Mouse (Mus musculus) c-Kit-positive CD71-positive TER-119-positive erythroid progenitor cells, embryonic 14.5 days (primary cell): ENCODE data around the gene Stpg1.

Experiments used
- DNase-seq: peaks from one replicate; pipeline ENCODE4 v3.0.0-alpha.2; 2013; ENCODE audit warnings: low spot score

Stpg1 gene

GRCm38 (mm10) chr4:135549323-135549722 is 54.7 kb downstream of the Stpg1 start:
- DNase-seq, result no peak

- no peak for DNase-seq
These were observed 69.2 kb downstream of the Stpg1 start for GRCm38 (mm10) chr4:135563794-135564193.

- DNase-seq, result no peak
These were observed 70.8 kb downstream of the Stpg1 start for GRCm38 (mm10) chr4:135565400-135565799.

DNA sequence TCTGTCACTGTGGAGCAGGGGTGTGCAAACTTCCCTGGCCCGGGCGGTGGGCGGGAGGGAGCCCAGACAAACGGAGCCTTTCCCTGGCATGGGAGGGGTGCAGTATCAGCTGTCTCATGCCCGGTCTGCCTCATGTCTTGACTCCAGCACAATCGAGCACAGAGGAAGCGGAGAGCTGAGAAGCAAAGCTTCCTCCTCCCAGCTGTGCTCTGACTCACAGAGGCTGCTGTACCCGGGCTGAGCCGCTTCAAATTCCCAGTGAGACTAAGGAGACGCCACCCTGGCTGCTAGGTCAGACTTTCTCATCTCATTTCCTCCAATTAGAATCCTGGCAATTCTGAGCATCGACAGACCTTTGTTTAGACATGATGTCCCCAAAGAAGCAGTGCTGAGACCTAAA is 72.5 kb downstream of the Stpg1 start:
- DNase-seq, result no peak

GRCm38 (mm10) chr4:135567484-135567883 is 72.9 kb downstream of the Stpg1 start:
- no peak for DNase-seq

- no peak for DNase-seq
These were observed 74.6 kb downstream of the Stpg1 start for GRCm38 (mm10) chr4:135569201-135569600.

DNA sequence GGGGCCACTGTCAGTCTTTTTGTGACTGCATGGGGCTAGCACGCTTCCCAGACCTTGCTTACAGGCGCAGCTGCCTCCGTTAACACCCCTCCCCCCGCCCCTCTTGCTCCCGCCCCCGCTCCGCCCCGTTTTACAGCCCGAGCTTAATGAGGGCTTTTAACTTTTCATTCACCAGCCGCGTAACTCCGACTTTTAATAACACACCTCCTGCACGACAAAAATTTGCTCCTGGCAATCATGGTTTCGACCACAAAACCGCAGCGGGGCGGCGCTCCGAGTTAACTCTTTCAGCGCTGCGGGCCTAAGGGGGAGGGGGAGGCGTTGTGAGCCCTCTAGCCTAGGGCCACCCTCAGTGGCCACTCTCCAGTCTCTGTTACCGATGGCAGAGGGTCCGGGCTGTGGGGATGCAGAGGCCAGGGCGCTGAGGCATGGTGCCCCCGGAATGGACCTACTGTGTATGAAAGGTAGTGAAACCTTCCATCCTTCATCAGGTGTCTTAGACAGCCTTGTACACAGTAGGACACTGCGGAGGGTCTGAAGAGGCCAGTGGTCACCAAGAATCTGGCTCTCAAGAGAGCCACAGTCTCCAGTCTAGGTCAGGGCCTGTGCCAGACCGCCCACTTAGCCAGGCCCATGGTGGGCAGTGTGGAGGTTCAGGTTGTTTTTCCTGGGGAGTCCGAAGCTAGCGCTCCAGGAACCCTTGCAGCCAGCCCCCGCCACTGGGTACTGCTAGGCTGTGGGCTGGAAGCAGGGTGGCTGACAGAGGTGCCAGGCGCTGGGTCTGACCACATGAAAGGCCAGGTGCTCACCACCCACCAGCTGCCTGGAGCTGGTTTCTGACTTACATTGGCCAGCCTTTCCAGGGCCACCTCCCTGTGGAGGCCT is 75.8 kb downstream of the Stpg1 start:
- no peak for DNase-seq

DNA sequence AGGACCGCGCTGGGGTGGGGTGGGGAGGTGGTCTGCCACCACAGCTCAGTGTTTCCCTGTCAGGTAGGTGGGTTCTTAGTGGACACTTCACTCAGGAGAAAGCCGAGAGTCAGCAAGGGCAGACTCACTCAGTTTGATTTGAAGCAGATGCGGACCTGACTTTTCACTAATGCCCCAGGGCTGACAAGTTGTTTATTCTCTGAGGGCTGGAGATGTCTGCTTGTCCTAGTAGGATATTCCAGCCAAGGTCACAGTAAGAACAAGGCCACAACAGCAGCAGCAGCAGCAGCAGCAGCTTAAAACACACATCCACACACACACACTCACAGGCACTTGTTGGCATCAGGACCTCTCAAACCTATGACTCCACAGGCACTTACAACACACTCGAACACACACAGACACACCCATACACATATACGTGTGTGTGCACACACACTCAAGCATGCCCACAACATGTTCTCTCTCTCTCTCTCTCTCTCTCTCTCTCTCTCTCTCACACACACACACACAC is 76.5 kb downstream of the Stpg1 start:
- no peak for DNase-seq

- no peak for DNase-seq
These were observed 77.7 kb downstream of the Stpg1 start for GRCm38 (mm10) chr4:135572276-135572675.

DNA sequence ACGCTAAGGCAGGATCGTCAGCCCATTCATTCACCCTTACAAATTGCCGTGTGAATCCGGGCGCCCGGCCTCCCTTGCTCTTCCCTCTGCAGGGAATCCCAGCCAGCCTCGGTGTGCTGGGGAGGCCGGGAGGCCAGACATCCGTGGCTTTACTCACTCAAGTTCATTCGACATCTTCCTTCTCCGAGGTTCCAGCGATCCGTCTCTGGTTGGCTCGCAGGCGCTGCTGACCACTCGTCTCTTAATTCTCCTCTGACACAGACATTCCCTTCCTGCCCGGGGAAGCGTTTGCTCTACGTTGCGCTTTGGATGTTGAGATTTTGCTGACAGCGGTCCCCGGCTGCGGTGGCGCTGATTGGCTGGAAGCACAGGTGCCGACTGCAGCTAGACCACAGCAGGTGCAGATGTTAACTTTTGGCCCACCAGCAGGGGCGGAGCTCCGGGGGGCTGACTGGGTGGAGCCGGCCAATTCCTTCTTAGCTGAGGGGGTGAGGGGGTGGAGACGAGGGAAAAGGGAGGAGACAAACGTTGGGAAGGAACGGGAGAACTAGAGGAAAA is 78.7 kb downstream of the Stpg1 start, which contains the start of gene Grhl3:
TSS of gene Grhl3 (minus strand) at position 380 of the 558 bp plus-strand sequence.
- DNase-seq, result no peak

GRCm38 (mm10) chr4:135575365-135576140 is 81.0 kb downstream of the Stpg1 start:
- no peak for DNase-seq

GRCm38 (mm10) chr4:135578490-135578889 is 83.9 kb downstream of the Stpg1 start:
- DNase-seq, result no peak

DNA sequence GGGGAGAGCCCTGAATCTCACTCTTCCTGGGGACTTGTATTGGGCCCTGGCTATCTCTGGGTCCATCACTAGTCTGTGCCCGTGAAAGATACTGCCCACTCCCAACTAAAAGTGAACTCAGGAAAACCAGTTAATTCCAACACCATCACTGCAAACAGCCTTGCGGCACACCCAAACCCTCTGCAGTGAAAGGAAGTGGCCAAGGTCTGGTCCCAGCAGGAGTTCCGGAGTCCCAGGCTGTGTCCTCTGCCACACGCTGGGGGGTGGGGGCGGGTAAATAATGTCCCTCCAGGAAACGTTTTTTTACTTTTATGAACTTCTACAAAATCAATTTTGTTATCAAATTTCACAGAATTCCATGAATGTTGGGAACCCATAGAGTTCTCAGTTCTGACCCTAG is 85.1 kb downstream of the Stpg1 start:
- DNase-seq, result no peak

DNA sequence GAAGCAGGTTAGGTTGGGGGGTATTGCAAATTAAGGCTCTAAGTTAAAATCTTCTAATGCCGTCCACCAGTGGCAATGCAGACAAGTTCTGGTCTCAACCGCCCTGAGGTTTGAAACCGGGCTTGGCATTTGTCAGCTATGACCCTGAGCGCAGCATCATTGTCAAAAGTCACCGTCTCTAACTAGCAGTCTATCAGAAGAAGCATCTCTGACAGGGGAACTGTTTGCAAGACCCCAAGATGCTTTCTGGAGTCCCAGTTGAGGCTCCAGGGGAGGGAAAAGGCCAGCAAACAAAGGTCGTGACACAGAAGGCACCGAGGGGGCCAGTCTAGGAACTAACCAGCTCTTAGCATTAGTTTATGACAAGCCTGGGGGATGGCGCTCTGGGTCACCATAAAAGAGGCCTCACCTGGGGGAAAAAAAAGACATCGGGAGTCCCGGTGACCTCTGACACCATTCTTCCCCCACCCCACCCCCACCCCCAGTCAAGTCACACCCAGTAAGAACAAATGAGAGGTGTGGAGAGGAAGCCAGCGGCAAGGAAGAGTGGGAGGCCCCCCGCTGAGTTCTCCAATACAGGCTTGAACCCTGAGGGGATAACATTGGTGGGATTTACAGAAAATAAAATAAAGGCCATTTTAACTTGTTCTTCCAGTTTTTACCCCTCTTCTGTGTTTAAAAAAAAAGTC is 86.8 kb downstream of the Stpg1 start:
- no peak for DNase-seq

DNA sequence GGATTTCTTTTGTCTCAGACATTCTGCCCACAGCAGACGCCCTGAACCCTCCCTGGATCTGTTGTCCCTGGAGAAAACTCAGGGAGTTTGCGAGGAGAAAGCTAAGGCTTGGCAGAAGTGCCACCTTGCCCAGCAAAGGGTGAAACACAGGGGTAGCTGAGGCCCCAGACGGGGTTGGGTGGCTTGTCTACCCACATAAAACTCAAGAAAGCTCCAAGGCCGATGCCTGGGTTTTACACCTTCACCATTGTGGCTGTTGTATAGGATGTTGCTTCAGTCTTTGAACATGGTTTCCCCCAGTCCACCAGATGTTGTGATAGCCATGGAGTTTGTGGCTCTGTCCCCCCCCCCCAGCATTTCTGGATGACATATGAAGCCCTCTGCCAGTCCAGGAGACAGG is 90.2 kb downstream of the Stpg1 start:
- no peak for DNase-seq
